Mouse (Mus musculus): ENCODE data around the gene Met. TPM values are rescaled to one million over a fixed set of nuclear protein-coding genes. Genes with fewer than 3 reads are reported as not detected.

The Met gene
- total and polyA plus RNA-seq, 2 experiments from 2014 or later, result 1.1 to 4.5 TPM

DNA sequence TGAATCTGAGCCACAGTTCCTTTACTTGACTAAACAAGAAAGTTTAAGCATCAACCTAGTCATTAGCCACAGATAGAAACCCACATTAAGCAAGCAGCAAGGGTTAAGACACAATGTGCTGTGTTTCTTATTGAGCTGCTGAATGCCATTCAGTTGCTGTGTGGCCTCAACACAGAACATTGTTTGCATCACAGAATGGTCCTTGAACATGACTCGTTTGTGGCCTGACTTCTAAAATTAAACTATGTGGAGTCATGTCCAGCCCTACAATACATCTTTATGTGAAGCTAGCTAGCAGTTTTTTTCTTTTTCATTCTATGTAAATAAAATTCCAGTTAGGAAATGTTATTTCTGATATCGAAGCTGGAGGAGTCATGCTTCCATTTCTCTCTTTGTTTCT, 27.2 kb downstream of the Met start:
- WGBS, result 41% methylated on average over 2 of the region's 2 CpGs
- no peak overlapping the region for H3K4me2 ChIP-seq (ENCODE audit: low read depth, low read length)
- no peaks in the 10 kb centered on the region for H3K27me3 ChIP-seq (ENCODE audit: insufficient read depth, low read length)
- TF ChIP-seq CTCF (IDR thresholded peaks at IDR 0.05; ENCODE audit: low read depth), result no peak
- H3K36me3 ChIP-seq (ENCODE audit: insufficient read depth, low read length), result no peaks in the 10 kb centered on the region
- no peaks in the 10 kb centered on the region for H3K4me1 ChIP-seq (ENCODE audit: insufficient read depth, low read length)
- no peaks in the 10 kb centered on the region for H3K9me3 ChIP-seq (ENCODE audit: low read length)
- H3K9ac ChIP-seq (replicated peaks; ENCODE audit: low read length), result no peak overlapping the region
- no peak overlapping the region for H3K4me3 ChIP-seq (ENCODE audit: low read length)
- no peak overlapping the region for H3K27ac ChIP-seq
- ATAC-seq (no peak), DNase-seq (ENCODE audit: low spot score) (no peak)

DNA sequence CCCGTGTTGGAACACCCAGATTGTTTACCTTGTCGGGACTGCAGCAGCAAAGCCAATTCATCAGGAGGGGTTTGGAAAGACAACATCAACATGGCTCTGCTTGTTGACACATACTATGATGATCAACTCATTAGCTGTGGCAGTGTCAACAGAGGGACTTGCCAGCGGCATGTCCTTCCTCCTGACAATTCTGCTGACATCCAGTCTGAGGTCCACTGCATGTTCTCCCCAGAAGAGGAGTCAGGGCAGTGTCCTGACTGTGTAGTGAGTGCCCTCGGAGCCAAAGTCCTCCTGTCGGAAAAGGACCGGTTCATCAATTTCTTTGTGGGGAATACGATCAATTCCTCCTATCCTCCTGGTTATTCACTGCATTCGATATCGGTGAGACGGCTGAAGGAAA, 27.9 kb downstream of the Met start:
- Histone ChIP-seq H3K27ac (no peak overlapping the region), H3K4me1 (ENCODE audit: insufficient read depth, low read length) (no peaks in the 10 kb centered on the region), H3K9me3 (ENCODE audit: low read length) (no peaks in the 10 kb centered on the region), H3K36me3 (ENCODE audit: insufficient read depth, low read length) (no peaks in the 10 kb centered on the region), H3K9ac (replicated peaks; ENCODE audit: low read length) (no peak overlapping the region), H3K4me3 (ENCODE audit: low read length) (no peak overlapping the region), H3K27me3 (ENCODE audit: insufficient read depth, low read length) (no peaks in the 10 kb centered on the region), H3K4me2 (ENCODE audit: low read depth, low read length) (no peak overlapping the region)
- no peak for DNase-seq (ENCODE audit: low spot score)
- no peak for ATAC-seq
- WGBS, result 93% methylated on average over 10 of the region's 10 CpGs
- TF ChIP-seq CTCF (IDR thresholded peaks at IDR 0.05; ENCODE audit: low read depth), result no peak

DNA sequence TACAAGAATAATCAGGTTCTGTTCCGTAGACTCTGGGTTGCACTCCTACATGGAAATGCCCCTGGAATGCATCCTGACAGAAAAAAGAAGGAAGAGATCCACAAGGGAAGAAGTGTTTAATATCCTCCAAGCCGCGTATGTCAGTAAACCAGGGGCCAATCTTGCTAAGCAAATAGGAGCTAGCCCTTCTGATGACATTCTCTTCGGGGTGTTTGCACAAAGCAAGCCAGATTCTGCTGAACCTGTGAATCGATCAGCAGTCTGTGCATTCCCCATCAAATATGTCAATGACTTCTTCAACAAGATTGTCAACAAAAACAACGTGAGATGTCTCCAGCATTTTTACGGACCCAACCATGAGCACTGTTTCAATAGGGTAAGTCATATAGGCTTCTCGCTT, 28.5 kb downstream of the Met start:
- H3K27me3 ChIP-seq (ENCODE audit: insufficient read depth, low read length), result no peaks in the 10 kb centered on the region
- H3K36me3 ChIP-seq (ENCODE audit: insufficient read depth, low read length), result no peaks in the 10 kb centered on the region
- TF ChIP-seq CTCF (IDR thresholded peaks at IDR 0.05; ENCODE audit: low read depth), result no peak
- H3K27ac ChIP-seq, result no peak overlapping the region
- DNase-seq (ENCODE audit: low spot score) (no peak), ATAC-seq (no peak)
- H3K9me3 ChIP-seq (ENCODE audit: low read length), result no peaks in the 10 kb centered on the region
- no peaks in the 10 kb centered on the region for H3K4me1 ChIP-seq (ENCODE audit: insufficient read depth, low read length)
- no peak overlapping the region for H3K9ac ChIP-seq (replicated peaks; ENCODE audit: low read length)
- WGBS, result 97% methylated on average over 8 of the region's 8 CpGs
- no peak overlapping the region for H3K4me3 ChIP-seq (ENCODE audit: low read length)
- no peak overlapping the region for H3K4me2 ChIP-seq (ENCODE audit: low read depth, low read length)

GRCm38 (mm10) chr6:17495413-17495812, 31.8 kb downstream of the Met start:
- Histone ChIP-seq H3K27ac (no peak overlapping the region), H3K27me3 (ENCODE audit: insufficient read depth, low read length) (no peaks in the 10 kb centered on the region), H3K4me2 (ENCODE audit: low read depth, low read length) (no peak overlapping the region), H3K36me3 (ENCODE audit: insufficient read depth, low read length) (no peaks in the 10 kb centered on the region), H3K4me3 (ENCODE audit: low read length) (no peak overlapping the region), H3K9ac (replicated peaks; ENCODE audit: low read length) (no peak overlapping the region), H3K9me3 (ENCODE audit: low read length) (no peaks in the 10 kb centered on the region), H3K4me1 (ENCODE audit: insufficient read depth, low read length) (no peaks in the 10 kb centered on the region)
- WGBS, result 100% methylated on average over 1 of the region's 1 CpGs
- ATAC-seq (no peak), DNase-seq (ENCODE audit: low spot score) (no peak)
- TF ChIP-seq CTCF (IDR thresholded peaks at IDR 0.05; ENCODE audit: low read depth), result no peak

GRCm38 (mm10) chr6:17497366-17497765, 33.8 kb downstream of the Met start:
- 76% methylated on average over 4 of the region's 4 CpGs for WGBS
- no peak for TF ChIP-seq CTCF (IDR thresholded peaks at IDR 0.05; ENCODE audit: low read depth)

GRCm38 (mm10) chr6:17498801-17499200, 35.2 kb downstream of the Met start:
- Histone ChIP-seq H3K9me3 (ENCODE audit: low read length) (no peaks in the 10 kb centered on the region), H3K4me3 (ENCODE audit: low read length) (no peak overlapping the region), H3K27me3 (ENCODE audit: insufficient read depth, low read length) (no peaks in the 10 kb centered on the region), H3K4me1 (ENCODE audit: insufficient read depth, low read length) (no peaks in the 10 kb centered on the region), H3K27ac (no peak overlapping the region), H3K9ac (replicated peaks; ENCODE audit: low read length) (no peak overlapping the region), H3K36me3 (ENCODE audit: insufficient read depth, low read length) (no peaks in the 10 kb centered on the region), H3K4me2 (ENCODE audit: low read depth, low read length) (no peak overlapping the region)
- no peak for DNase-seq (ENCODE audit: low spot score)
- no peak for TF ChIP-seq CTCF (IDR thresholded peaks at IDR 0.05; ENCODE audit: low read depth)
- WGBS, result 87% methylated on average over 8 of the region's 8 CpGs
- no peak for ATAC-seq

More at GRCm38 (mm10) chr6:17497366-17497765, 33.8 kb downstream of the Met start:
- no peaks in the 10 kb centered on the region for H3K9me3 ChIP-seq (ENCODE audit: low read length)
- H3K27ac ChIP-seq, result no peak overlapping the region
- no peaks in the 10 kb centered on the region for H3K36me3 ChIP-seq (ENCODE audit: insufficient read depth, low read length)
- DNase-seq (ENCODE audit: low spot score), result no peak
- H3K9ac ChIP-seq (replicated peaks; ENCODE audit: low read length), result no peak overlapping the region
- no peak for ATAC-seq
- H3K4me1 ChIP-seq (ENCODE audit: insufficient read depth, low read length), result no peaks in the 10 kb centered on the region
- H3K4me2 ChIP-seq (ENCODE audit: low read depth, low read length), result no peak overlapping the region
- no peak overlapping the region for H3K4me3 ChIP-seq (ENCODE audit: low read length)
- H3K27me3 ChIP-seq (ENCODE audit: insufficient read depth, low read length), result no peaks in the 10 kb centered on the region

DNA sequence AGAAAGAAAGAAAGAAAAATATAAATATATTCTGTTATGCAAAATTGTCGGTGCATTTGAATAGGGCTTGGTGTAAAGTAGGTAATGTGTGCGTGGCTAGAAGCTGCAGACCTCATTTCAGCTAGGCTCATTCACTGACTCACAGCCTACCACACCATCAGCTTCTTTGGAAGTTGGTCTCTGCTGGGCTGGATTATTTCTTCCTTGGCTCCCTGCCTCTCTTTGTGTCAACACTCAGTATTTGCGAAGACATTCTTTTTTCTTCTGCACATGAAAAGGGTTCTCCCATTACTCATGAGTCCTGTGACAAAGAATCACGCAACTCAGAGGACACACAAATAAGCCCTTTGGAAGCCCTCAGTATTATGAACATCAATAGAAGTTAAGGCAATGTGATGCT, 37.8 kb downstream of the Met start:
- no peak overlapping the region for H3K27ac ChIP-seq
- H3K4me3 ChIP-seq (ENCODE audit: low read length), result no peak overlapping the region
- ATAC-seq (no peak), DNase-seq (ENCODE audit: low spot score) (no peak)
- H3K36me3 ChIP-seq (ENCODE audit: insufficient read depth, low read length), result no peaks in the 10 kb centered on the region
- no peak overlapping the region for H3K9ac ChIP-seq (replicated peaks; ENCODE audit: low read length)
- no peaks in the 10 kb centered on the region for H3K4me1 ChIP-seq (ENCODE audit: insufficient read depth, low read length)
- no peak for TF ChIP-seq CTCF (IDR thresholded peaks at IDR 0.05; ENCODE audit: low read depth)
- H3K27me3 ChIP-seq (ENCODE audit: insufficient read depth, low read length), result no peaks in the 10 kb centered on the region
- H3K4me2 ChIP-seq (ENCODE audit: low read depth, low read length), result no peak overlapping the region
- 70% methylated on average over 4 of the region's 4 CpGs for WGBS
- H3K9me3 ChIP-seq (ENCODE audit: low read length), result no peaks in the 10 kb centered on the region
